Mouse (Mus musculus) liver, embryonic 15.5 days (tissue): Measurements from ENCODE around the gene Csf3r. TPM values are rescaled to one million over a fixed set of nuclear protein-coding genes. Genes with fewer than 3 reads are reported as not detected.
A peak's percentile ranks its signal among the peaks of the same experiment; 100 is the strongest.

Experiments used
- ATAC-seq: fragments of 200-750 bp; cut with Nextera tagmentation; 2 replicates; pipeline ENCODE4 v1.8.0; 2017; ENCODE audit warnings: moderate number of reproducible peaks, mild to moderate bottlenecking, moderate library complexity; ENCODE audit not compliant: insufficient read depth
- H3K27ac ChIP-seq: fragments of 300-500 bp; sonication (generic); replicated peaks from 2 replicates; pipeline ENCODE4 v1.5.1; 2015; ENCODE audit warnings: mild to moderate bottlenecking, inconsistent platforms
- H3K27me3 ChIP-seq: fragments of 300-500 bp; sonication (generic); 2 replicates; pipeline ENCODE4 v1.6.1; 2015; ENCODE audit warnings: mild to moderate bottlenecking, inconsistent platforms
- H3K36me3 ChIP-seq: fragments of 300-500 bp; sonication (generic); replicated peaks from 2 replicates; pipeline ENCODE4 v1.6.1; 2015; ENCODE audit warnings: moderate library complexity, mild to moderate bottlenecking, inconsistent platforms
- H3K4me1 ChIP-seq: fragments of 300-500 bp; sonication (generic); replicated peaks from 2 replicates; pipeline ENCODE4 v1.6.1; 2015; ENCODE audit warnings: inconsistent platforms
- H3K4me2 ChIP-seq: fragments of 300-500 bp; sonication (generic); 2 replicates; pipeline ENCODE4 v1.6.1; 2015; ENCODE audit warnings: moderate library complexity, mild to moderate bottlenecking, inconsistent platforms
- H3K4me3 ChIP-seq: fragments of 300-500 bp; sonication (generic); replicated peaks from 2 replicates; pipeline ENCODE4 v1.5.1; 2015; ENCODE audit warnings: mild to moderate bottlenecking, inconsistent platforms
- H3K9ac ChIP-seq: fragments of 300-500 bp; sonication (generic); 2 replicates; pipeline ENCODE4 v1.6.1; 2015; ENCODE audit warnings: moderate library complexity, mild to moderate bottlenecking, inconsistent platforms
- H3K9me3 ChIP-seq: fragments of 300-500 bp; sonication (generic); replicated peaks from 2 replicates; pipeline ENCODE4 v1.6.1; 2016; ENCODE audit warnings: inconsistent platforms
- WGBS: fragments of 180-500 bp; shearing (Covaris S2); methylation state at CpG from one replicate; pipeline ENCODE4 v1.1.7; 2015; ENCODE audit warnings: mixed read lengths; ENCODE audit not compliant: insufficient replicate concordance; 5-methylcytosine and 5-hydroxymethylcytosine counted together
- polyA plus RNA-seq: library from polyadenylated mRNA; unstranded; fragments of >200 nt; fragmentation: Nextera tagmentation; extraction: Ambion mirVana; gene quantifications from 2 replicates; pipeline ENCODE4 v1.2.1, GENCODE M21; 2015

The Csf3r gene
- polyA plus RNA-seq, 1 experiment from 2014 or later: 4.4 TPM

- H3K27ac ChIP-seq: no peak overlapping the region
- no peaks in the 10 kb centered on the region for H3K9me3 ChIP-seq
- no peak overlapping the region for H3K4me3 ChIP-seq
- no peaks in the 10 kb centered on the region for H3K27me3 ChIP-seq
- H3K4me2 ChIP-seq: no peak overlapping the region
- no peaks in the 10 kb centered on the region for H3K36me3 ChIP-seq
- no peak overlapping the region for H3K9ac ChIP-seq
- 30% methylated on average over 9 of the region's 9 CpGs for WGBS
- no peak for ATAC-seq
- peaks cover 9% of the 10 kb centered on the region for H3K4me1 ChIP-seq
These were observed 58.7 kb downstream of the Csf3r start for GRCm38 (mm10) chr4:126083021-126083420.

- H3K36me3 ChIP-seq: no peaks in the 10 kb centered on the region
- H3K4me3 ChIP-seq: no peak overlapping the region
- H3K9ac ChIP-seq: no peak overlapping the region
- H3K4me2 ChIP-seq: no peak overlapping the region
- 72% methylated on average over 8 of the region's 8 CpGs for WGBS
- H3K9me3 ChIP-seq: no peaks in the 10 kb centered on the region
- no peaks in the 10 kb centered on the region for H3K27me3 ChIP-seq
- no peak overlapping the region for H3K27ac ChIP-seq
- peaks cover 9% of the 10 kb centered on the region for H3K4me1 ChIP-seq
- no peak for ATAC-seq
These were observed 60.0 kb downstream of the Csf3r start for GRCm38 (mm10) chr4:126084382-126084781.

- 18% methylated on average over 7 of the region's 7 CpGs for WGBS
- no peaks in the 10 kb centered on the region for H3K36me3 ChIP-seq
- H3K4me2 ChIP-seq: no peak overlapping the region
- ATAC-seq: peak; percentile 49; the same call in 1 of the 2 replicates
- no peaks in the 10 kb centered on the region for H3K27me3 ChIP-seq
- H3K9me3 ChIP-seq: no peaks in the 10 kb centered on the region
- peaks cover 17% of the 10 kb centered on the region for H3K4me1 ChIP-seq
- H3K9ac ChIP-seq: no peak overlapping the region
- H3K4me3 ChIP-seq: no peak overlapping the region
- no peak overlapping the region for H3K27ac ChIP-seq
These were observed 61.7 kb downstream of the Csf3r start for GRCm38 (mm10) chr4:126085996-126086576.

DNA sequence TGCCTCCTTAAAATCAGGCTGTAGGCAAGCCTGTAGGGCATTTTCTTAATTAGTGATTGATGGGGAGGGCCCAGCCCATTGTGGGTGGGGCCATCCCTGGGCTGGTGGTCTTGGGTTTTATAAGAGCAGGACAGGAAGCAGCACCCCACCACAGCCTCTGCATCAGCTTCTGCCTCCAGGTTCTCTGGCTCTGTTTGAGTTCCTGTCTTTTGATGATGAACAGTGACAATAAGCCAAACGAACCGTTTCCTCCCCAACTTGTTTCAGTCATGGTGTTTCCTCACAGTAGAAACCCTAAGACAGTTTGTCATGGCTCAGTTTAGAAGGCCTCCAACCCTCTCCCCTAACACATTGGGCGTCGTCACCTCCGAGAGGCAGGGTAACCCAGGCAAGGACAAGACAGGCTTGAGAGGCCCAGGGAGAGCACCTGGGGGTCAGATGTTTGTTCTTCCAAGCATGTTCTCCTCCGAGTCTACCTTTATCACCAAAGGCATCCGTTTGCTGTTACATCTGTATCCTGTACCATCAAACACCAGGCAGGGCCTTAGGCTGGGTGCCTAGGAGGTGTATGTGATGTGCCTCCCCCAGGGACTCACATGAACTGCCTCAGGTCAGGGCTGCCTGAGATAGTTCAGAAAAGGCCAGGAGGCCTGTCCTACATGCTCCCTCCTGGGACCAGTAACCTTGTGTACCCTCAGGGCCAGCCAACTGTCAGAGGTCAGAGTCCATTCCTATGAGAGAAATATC lies 65.9 kb downstream of the Csf3r start:
- no peak overlapping the region for H3K4me2 ChIP-seq
- WGBS: 39% methylated on average over 7 of the region's 7 CpGs
- H3K36me3 ChIP-seq: no peaks in the 10 kb centered on the region
- no peak overlapping the region for H3K9ac ChIP-seq
- no peak overlapping the region; the same call in 1 of the 2 replicates for H3K27ac ChIP-seq
- no peaks in the 10 kb centered on the region for H3K27me3 ChIP-seq
- H3K4me1 ChIP-seq: peaks cover 13% of the 10 kb centered on the region
- no peak overlapping the region for H3K4me3 ChIP-seq
- no peak; the same call in 1 of the 2 replicates for ATAC-seq
- H3K9me3 ChIP-seq: no peaks in the 10 kb centered on the region

DNA sequence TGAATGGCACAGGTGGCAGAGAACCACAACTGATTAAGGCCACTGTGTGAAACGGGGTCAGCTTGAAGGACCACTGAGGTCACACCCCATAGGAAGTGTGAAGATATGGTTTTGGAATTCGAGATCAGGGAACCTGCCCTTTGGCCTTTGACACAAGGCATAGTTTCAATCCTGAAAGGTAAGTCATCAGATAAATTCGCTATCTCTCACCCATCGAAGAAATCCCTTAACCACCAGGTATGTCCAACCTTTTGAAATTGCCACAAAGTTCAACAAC lies 66.4 kb downstream of the Csf3r start:
- no peak for ATAC-seq
- H3K27ac ChIP-seq: no peak overlapping the region
- no peak overlapping the region for H3K4me2 ChIP-seq
- H3K36me3 ChIP-seq: no peaks in the 10 kb centered on the region
- H3K9me3 ChIP-seq: no peaks in the 10 kb centered on the region
- peaks cover 13% of the 10 kb centered on the region for H3K4me1 ChIP-seq
- no peaks in the 10 kb centered on the region for H3K27me3 ChIP-seq
- no peak overlapping the region for H3K9ac ChIP-seq
- WGBS: 52% methylated on average over 4 of the region's 4 CpGs
- no peak overlapping the region for H3K4me3 ChIP-seq

DNA sequence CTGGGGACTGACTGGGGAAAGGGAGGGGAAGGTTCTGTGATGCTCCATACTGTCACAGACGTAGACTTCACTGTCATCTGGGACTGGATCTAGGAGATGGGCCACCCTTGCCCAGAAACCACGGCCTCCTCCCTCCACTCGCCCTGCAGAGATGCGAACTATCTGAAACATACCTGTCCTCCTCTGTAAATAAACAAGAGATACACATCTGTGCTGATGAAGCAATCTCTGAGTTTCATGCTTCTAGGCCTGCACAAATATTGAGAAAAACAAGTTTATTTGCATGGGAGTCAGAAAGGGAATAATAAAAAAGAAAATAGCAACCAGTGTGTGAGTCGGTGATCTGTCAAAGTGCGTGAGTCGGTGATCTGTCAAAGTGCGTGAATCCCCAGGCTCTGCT lies 67.5 kb downstream of the Csf3r start:
- peaks cover 11% of the 10 kb centered on the region for H3K4me1 ChIP-seq
- no peak for ATAC-seq
- H3K9me3 ChIP-seq: no peaks in the 10 kb centered on the region
- no peak overlapping the region for H3K4me3 ChIP-seq
- no peaks in the 10 kb centered on the region for H3K36me3 ChIP-seq
- WGBS: 70% methylated on average over 8 of the region's 8 CpGs
- no peak overlapping the region for H3K9ac ChIP-seq
- no peak overlapping the region for H3K4me2 ChIP-seq
- no peaks in the 10 kb centered on the region for H3K27me3 ChIP-seq
- H3K27ac ChIP-seq: no peak overlapping the region

Other genes starting within 250 kb of the Csf3r start
- 68.1 and 74.3 TPM in 2 replicates for gene Mrps15, start 22.4 kb downstream of the Csf3r start, polyA plus RNA-seq
- gene Oscp1, start 34.0 kb downstream of the Csf3r start, polyA plus RNA-seq: 1.6 and 1.9 TPM in 2 replicates
- 25.5 and 26.7 TPM in 2 replicates for gene Lsm10, start 72.1 kb downstream of the Csf3r start, polyA plus RNA-seq
- 13.1 and 15.5 TPM in 2 replicates for gene Stk40, start 79.4 kb downstream of the Csf3r start, polyA plus RNA-seq
- gene Eva1b, start 123.2 kb downstream of the Csf3r start, polyA plus RNA-seq: 12.5 and 14.0 TPM in 2 replicates
- 1.4 and 1.6 TPM in 2 replicates for gene Sh3d21, start 138.9 kb downstream of the Csf3r start, polyA plus RNA-seq
- gene Thrap3, start 178.2 kb downstream of the Csf3r start, polyA plus RNA-seq: 79.2 and 82.0 TPM in 2 replicates
- gene Map7d1, start 231.8 kb downstream of the Csf3r start, polyA plus RNA-seq: 6.7 and 7.7 TPM in 2 replicates
- 32.1 and 32.6 TPM in 2 replicates for gene Trappc3, start 237.8 kb downstream of the Csf3r start, polyA plus RNA-seq